Comparison of ENCODE assay signal across 24 mouse cellular contexts in the genomic region with DNA sequence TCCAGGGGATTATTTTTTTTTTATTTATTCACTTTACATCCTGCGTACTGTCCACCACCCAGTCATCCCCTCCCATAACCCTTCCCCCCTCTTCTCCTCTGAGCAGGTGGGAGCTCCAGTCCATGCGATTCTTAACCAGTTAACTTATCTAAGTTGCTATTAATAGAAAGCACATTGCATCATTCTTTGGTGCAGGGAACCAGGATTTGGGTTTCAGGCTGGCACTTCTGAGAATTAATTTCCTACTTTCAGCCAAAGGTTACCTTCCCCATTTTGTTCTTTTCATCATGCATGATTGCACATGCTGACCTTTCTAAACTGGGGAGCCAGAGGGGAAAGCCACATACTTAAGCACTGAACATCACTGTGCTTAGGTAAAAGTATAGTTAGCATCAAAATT. TPM values are rescaled to one million over a fixed set of nuclear protein-coding genes. Genes with fewer than 3 reads are reported as not detected.
A peak's percentile ranks its signal among the peaks of the same experiment; 100 is the strongest.
DNase-seq lines count a peak whose midpoint lies in the region; ATAC-seq and TF ChIP-seq lines count a peak whose summit lies in the region.
"Had no signal": no experiment of that assay in that cellular context is flagged by ENCODE, and none has a peak within 500 bp of the region (broad histone marks: within the 10 kb centered on the region; RNA-seq: fewer than 3 reads in every experiment).

No protein-coding gene starts in this region.

- H3K4me3 ChIP-seq in midbrain, embryonic 11.5 days (ENCODE audit: low read depth, low read length) = no peak overlapping the region
- no peak overlapping the region for H3K4me3 ChIP-seq in midbrain, embryonic 13.5 days (replicated peaks)
- no peak overlapping the region for H3K4me3 ChIP-seq in G1E (ENCODE audit: low read depth, low read length)
- H3K4me3 ChIP-seq: embryonic facial prominence, embryonic 12.5 days; forebrain, embryonic 15.5 days; heart, embryonic 12.5 days; hindbrain, embryonic 15.5 days had no signal

- H3K27ac ChIP-seq in midbrain, embryonic 11.5 days (ENCODE audit: low read depth, low read length) = no peak overlapping the region
- H3K27ac ChIP-seq in midbrain, embryonic 13.5 days = no peak overlapping the region
- H3K27ac ChIP-seq: embryonic facial prominence, embryonic 12.5 days; forebrain, embryonic 15.5 days; hindbrain, embryonic 15.5 days had no signal

- no peak overlapping the region for H3K9ac ChIP-seq in midbrain, embryonic 11.5 days (ENCODE audit: low read length)
- H3K9ac ChIP-seq in midbrain, embryonic 13.5 days (replicated peaks) = no peak overlapping the region
- H3K9ac ChIP-seq: embryonic facial prominence, embryonic 12.5 days; forebrain, embryonic 15.5 days; heart, embryonic 12.5 days; hindbrain, embryonic 15.5 days had no signal

- peak; percentile 74 for DNase-seq in midbrain, embryonic 11.5 days (ENCODE audit: low spot score, missing footprints)
- no peak for DNase-seq in G1E (ENCODE audit: low spot score)
- DNase-seq in ovary, postnatal 14 days (ENCODE audit: low spot score) = no peak
- DNase-seq in gastrocnemius, postnatal 36 days = no peak
- no peak for DNase-seq in adrenal gland, adult 8-10 months
- DNase-seq: adrenal gland, postnatal 25 days; cerebellum, adult 2 months; cerebellum, postnatal 10 days had no signal

- H3K27me3 ChIP-seq in midbrain, embryonic 11.5 days (ENCODE audit: control insufficient read depth, insufficient read depth, low read length) = no peaks in the 10 kb centered on the region
- no peaks in the 10 kb centered on the region for H3K27me3 ChIP-seq in midbrain, embryonic 13.5 days
- H3K27me3 ChIP-seq in G1E (ENCODE audit: insufficient read depth, low read length) = no peaks in the 10 kb centered on the region
- H3K27me3 ChIP-seq: embryonic facial prominence, embryonic 12.5 days; forebrain, embryonic 15.5 days; heart, embryonic 12.5 days; hindbrain, embryonic 15.5 days had no signal

- H3K4me2 ChIP-seq in midbrain, embryonic 11.5 days = no peak overlapping the region
- no peak overlapping the region for H3K4me2 ChIP-seq in midbrain, embryonic 13.5 days (replicated peaks)
- H3K4me2 ChIP-seq: embryonic facial prominence, embryonic 12.5 days; forebrain, embryonic 15.5 days; heart, embryonic 12.5 days; hindbrain, embryonic 15.5 days had no signal

- no peaks in the 10 kb centered on the region for H3K36me3 ChIP-seq in midbrain, embryonic 11.5 days (ENCODE audit: control insufficient read depth, insufficient read depth, low read length)
- H3K36me3 ChIP-seq in midbrain, embryonic 13.5 days = no peaks in the 10 kb centered on the region
- H3K36me3 ChIP-seq in G1E (replicated peaks) = no peaks in the 10 kb centered on the region
- H3K36me3 ChIP-seq: embryonic facial prominence, embryonic 12.5 days; forebrain, embryonic 15.5 days; heart, embryonic 12.5 days; hindbrain, embryonic 15.5 days had no signal

- H3K9me3 ChIP-seq in midbrain, embryonic 11.5 days (ENCODE audit: control insufficient read depth, low read length) = no peaks in the 10 kb centered on the region
- H3K9me3 ChIP-seq in midbrain, embryonic 13.5 days = no peaks in the 10 kb centered on the region
- H3K9me3 ChIP-seq in G1E (replicated peaks) = no peaks in the 10 kb centered on the region
- H3K9me3 ChIP-seq: embryonic facial prominence, embryonic 12.5 days; forebrain, embryonic 15.5 days; heart, embryonic 12.5 days; hindbrain, embryonic 15.5 days had no signal

- TF ChIP-seq CTCF in G1E (IDR thresholded peaks at IDR 0.05; ENCODE audit: low read depth, low read length) = no peak

- WGBS in midbrain, embryonic 11.5 days = 86% methylated on average over 2 of the region's 2 CpGs
- WGBS in midbrain, embryonic 13.5 days = 87% methylated on average over 2 of the region's 2 CpGs

- ATAC-seq in midbrain, embryonic 11.5 days (ENCODE audit: low FRiP score) = no peak
- no peak for ATAC-seq in midbrain, embryonic 13.5 days
- ATAC-seq in G1E (ENCODE audit: extremely low read depth, insufficient number of reproducible peaks, low FRiP score, poor library complexity, severe bottlenecking) = peak; percentile 28; the same call in 1 of the 2 replicates
- ATAC-seq in megakaryocyte, adult 5-6 weeks (ENCODE audit: poor library complexity, severe bottlenecking) = peak; percentile 62
- ATAC-seq: forebrain, embryonic 15.5 days; intestine, embryonic 16.5 days had no signal

- intact Hi-C loops in gastrocnemius, postnatal 36 days (cut with DNase I) = no loop called here

- no peaks in the 10 kb centered on the region for H3K4me1 ChIP-seq in midbrain, embryonic 11.5 days (ENCODE audit: control insufficient read depth, insufficient read depth, low read length)
- no peaks in the 10 kb centered on the region for H3K4me1 ChIP-seq in midbrain, embryonic 13.5 days (replicated peaks)
- peaks cover 16% of the 10 kb centered on the region for H3K4me1 ChIP-seq in G1E (ENCODE audit: insufficient read depth, low read depth, low read length)
- H3K4me1 ChIP-seq: embryonic facial prominence, embryonic 12.5 days; forebrain, embryonic 15.5 days; heart, embryonic 12.5 days; hindbrain, embryonic 15.5 days had no signal

RNA-seq across cellular contexts. Expression of gene 4930512M02Rik, which starts 40.3 kb away (rescaled TPM):
- polyA plus RNA-seq in midbrain, embryonic 11.5 days (2014; fragmentation: Nextera tagmentation; extraction: Ambion mirVana) = not detected in 2 replicates
- polyA plus RNA-seq in midbrain, embryonic 13.5 days (2015; fragmentation: Nextera tagmentation; extraction: Ambion mirVana) = not detected in 2 replicates
- not detected in 2 replicates for total RNA-seq in G1E (2014; fragmentation: Nextera tagmentation)
- 0.17 TPM in 1 of 2 replicates, not detected in the other for total RNA-seq in G1E (2017)
- not detected in 2 replicates for polyA plus RNA-seq in G1E (2012)
- total RNA-seq in megakaryocyte, adult 5-6 weeks (2015) = not detected in 2 replicates
- not detected in 2 replicates for total RNA-seq in megakaryocyte, adult 5-6 weeks (2017)
- total RNA-seq in gastrocnemius, postnatal 36 days (2021) = not detected
- not detected for total RNA-seq in adrenal gland, adult 8-10 months (2022)
- total RNA-seq: adrenal gland, adult 18-20 months; adrenal gland, postnatal 25 days; gastrocnemius, adult 8-10 months; gastrocnemius, postnatal 4 days; heart, adult 8-10 months; heart, postnatal 25 days had no signal
- polyA plus RNA-seq: C2C12; cerebellum, adult 2 months; embryonic facial prominence, embryonic 12.5 days; forebrain, embryonic 11.5 days; forebrain, embryonic 15.5 days; heart, embryonic 12.5 days; heart, embryonic 16.5 days; hindbrain, embryonic 11.5 days; hindbrain, embryonic 15.5 days; intestine, embryonic 16.5 days had no signal

Comparison
In these comparisons a context has a peak if more than half of its experiments do, and no peak if none do; other contexts are left out.
1. ATAC-seq: peak in G1E (single experiment) and megakaryocyte, adult 5-6 weeks (single experiment); none in midbrain, embryonic 11.5 days (single experiment) and midbrain, embryonic 13.5 days (single experiment).